Mouse (Mus musculus): ENCODE measurements at regions not wholly inside any gene's neighbourhood (a gene's known extent, or its start where the extent isn't known, plus 50 kb on each side); places are given as distances from the start of the nearest gene placed in this dataset.

DNA sequence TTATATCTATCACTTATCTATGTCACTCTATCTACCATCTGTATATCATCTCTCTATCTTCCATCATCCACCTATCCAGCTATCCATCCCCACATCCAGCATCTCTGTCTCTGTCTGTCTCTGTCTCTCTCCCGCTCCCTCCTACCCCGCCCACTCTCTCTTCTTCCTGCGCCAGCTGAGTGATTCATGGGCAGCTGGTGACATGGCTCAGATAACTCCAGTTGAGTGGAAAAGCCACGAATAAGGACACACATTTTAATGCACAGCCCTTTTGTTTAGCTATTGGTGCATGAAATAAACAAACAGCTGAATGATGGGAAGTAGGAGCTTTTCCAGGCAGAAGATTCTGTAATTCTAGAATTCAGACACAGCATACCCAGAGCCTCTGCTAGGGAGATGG is 446.3 kb downstream of the Glrx3 start:
- 76% methylated on average over 4 of the region's 4 CpGs for WGBS
- TF ChIP-seq CTCF (IDR thresholded peaks at IDR 0.05; ENCODE audit: extremely low read depth, insufficient read depth, insufficient read length, insufficient replicate concordance) (no peak), POLR2A (IDR thresholded peaks at IDR 0.05; ENCODE audit: low read depth, low read length) (no peak)

DNA sequence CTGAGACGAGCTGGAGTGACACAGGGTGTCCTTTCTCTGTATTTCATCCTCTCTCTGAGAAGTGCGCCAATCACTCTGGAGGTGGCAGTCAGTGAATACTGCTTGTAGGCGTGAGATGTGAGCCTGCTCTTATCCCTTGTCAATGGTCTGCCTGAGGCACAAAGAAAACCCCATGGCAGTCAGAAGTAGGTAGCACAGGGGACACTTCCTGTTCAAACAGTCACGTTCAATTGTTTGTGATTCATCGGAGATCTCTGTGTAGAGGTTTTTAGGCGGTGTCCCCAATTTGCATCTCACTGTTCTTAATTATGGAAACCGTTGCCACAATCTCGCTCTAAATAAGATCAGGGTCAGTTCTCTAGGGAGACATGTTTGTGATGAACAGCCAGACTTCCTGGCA is 447.7 kb downstream of the Glrx3 start:
- WGBS = 74% methylated on average over 8 of the region's 8 CpGs
- Histone ChIP-seq H3K36me3 (ENCODE audit: control insufficient read depth, insufficient read depth, low read length) (no peaks in the 10 kb centered on the region), H3K27me3 (ENCODE audit: control insufficient read depth, insufficient read depth, low read length) (no peaks in the 10 kb centered on the region), H3K27ac (ENCODE audit: insufficient read depth, low read length) (no peak overlapping the region), H3K4me1 (ENCODE audit: control insufficient read depth, insufficient read depth, insufficient read length) (no peaks in the 10 kb centered on the region), H3K4me3 (ENCODE audit: extremely low read depth, insufficient read depth, insufficient read length) (no peak overlapping the region)
- DNase-seq (ENCODE audit: low read depth in 1 of 2, low spot score in 2 of 2) = no peak
- TF ChIP-seq POLR2A (IDR thresholded peaks at IDR 0.05; ENCODE audit: low read depth, low read length) (no peak), CTCF (IDR thresholded peaks at IDR 0.05; ENCODE audit: extremely low read depth, insufficient read depth, insufficient read length, insufficient replicate concordance) (no peak)

More for the DNA sequence above, 446.3 kb downstream of the Glrx3 start:
- no peak for DNase-seq (ENCODE audit: low read depth in 1 of 2, low spot score in 2 of 2)
- Histone ChIP-seq H3K4me3 (ENCODE audit: extremely low read depth, insufficient read depth, insufficient read length) (no peak overlapping the region), H3K27me3 (ENCODE audit: control insufficient read depth, insufficient read depth, low read length) (no peaks in the 10 kb centered on the region), H3K4me1 (ENCODE audit: control insufficient read depth, insufficient read depth, insufficient read length) (no peaks in the 10 kb centered on the region), H3K27ac (ENCODE audit: insufficient read depth, low read length) (no peak overlapping the region), H3K36me3 (ENCODE audit: control insufficient read depth, insufficient read depth, low read length) (no peaks in the 10 kb centered on the region)

DNA sequence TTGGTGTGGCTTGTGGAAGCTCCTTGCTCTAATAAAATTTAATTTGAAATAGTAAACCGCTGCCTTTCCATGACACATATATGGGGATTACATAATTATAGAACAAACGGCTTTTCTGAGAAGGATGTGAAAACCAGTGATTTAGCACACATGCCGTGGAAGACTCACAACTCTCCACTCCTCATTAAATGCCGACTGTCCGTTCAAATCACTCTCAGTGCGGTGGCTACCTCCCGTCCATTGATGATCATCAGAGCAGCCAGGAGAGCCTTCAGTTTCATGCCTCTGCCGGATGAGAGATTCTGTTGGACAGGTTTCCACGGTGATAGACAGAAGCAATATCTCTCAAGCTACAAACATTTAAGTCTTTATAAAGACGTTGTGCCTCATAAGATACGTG is 451.3 kb downstream of the Glrx3 start:
- H3K4me3 ChIP-seq (ENCODE audit: extremely low read depth, insufficient read depth, insufficient read length) = no peak overlapping the region
- WGBS = 90% methylated on average over 11 of the region's 11 CpGs
- TF ChIP-seq POLR2A (IDR thresholded peaks at IDR 0.05; ENCODE audit: low read depth, low read length) (no peak), CTCF (IDR thresholded peaks at IDR 0.05; ENCODE audit: extremely low read depth, insufficient read depth, insufficient read length, insufficient replicate concordance) (no peak)
- H3K27ac ChIP-seq (ENCODE audit: insufficient read depth, low read length) = no peak overlapping the region
- no peaks in the 10 kb centered on the region for H3K4me1 ChIP-seq (ENCODE audit: control insufficient read depth, insufficient read depth, insufficient read length)
- H3K36me3 ChIP-seq (ENCODE audit: control insufficient read depth, insufficient read depth, low read length) = no peaks in the 10 kb centered on the region
- no peak for DNase-seq (ENCODE audit: low read depth in 1 of 2, low spot score in 2 of 2)
- no peaks in the 10 kb centered on the region for H3K27me3 ChIP-seq (ENCODE audit: control insufficient read depth, insufficient read depth, low read length)

DNA sequence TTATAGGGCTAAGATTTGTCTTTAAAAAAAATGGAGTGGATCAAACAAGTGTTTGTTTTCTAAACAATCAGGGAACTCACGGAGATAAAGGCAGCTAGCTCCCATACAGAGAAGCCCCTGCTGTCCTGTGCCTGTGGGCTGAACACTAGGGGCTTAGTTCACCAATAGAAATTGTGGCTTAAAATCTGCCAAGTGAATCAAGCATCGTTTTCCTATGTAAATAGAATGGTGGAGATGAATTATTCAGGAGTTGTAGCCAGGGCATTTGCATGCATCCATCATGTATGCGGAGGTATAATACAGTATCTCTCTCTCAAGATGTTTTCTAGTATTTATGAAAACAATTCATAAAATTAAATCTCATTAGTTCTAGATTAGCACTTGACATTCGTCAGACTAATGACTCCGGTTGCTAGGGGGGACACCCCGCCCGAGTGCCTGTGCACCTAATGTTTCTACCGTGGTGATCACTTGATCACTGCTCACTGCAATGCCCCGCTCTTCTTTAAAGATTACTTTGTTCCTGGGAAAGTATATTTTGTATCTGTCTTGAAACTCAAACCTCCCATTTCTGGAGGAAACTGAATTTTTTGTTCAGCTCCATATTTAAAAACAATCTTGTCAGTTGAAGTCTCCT is 469.1 kb downstream of the Glrx3 start:
- no peak overlapping the region for H3K27ac ChIP-seq (ENCODE audit: insufficient read depth, low read length)
- 78% methylated on average over 9 of the region's 9 CpGs for WGBS
- no peaks in the 10 kb centered on the region for H3K27me3 ChIP-seq (ENCODE audit: control insufficient read depth, insufficient read depth, low read length)
- no peak overlapping the region for H3K4me3 ChIP-seq (ENCODE audit: extremely low read depth, insufficient read depth, insufficient read length)
- no peak for DNase-seq (ENCODE audit: low read depth in 1 of 2, low spot score in 2 of 2)
- TF ChIP-seq POLR2A (IDR thresholded peaks at IDR 0.05; ENCODE audit: low read depth, low read length) = no peak
- no peak for TF ChIP-seq CTCF (IDR thresholded peaks at IDR 0.05; ENCODE audit: extremely low read depth, insufficient read depth, insufficient read length, insufficient replicate concordance)
- no peaks in the 10 kb centered on the region for H3K4me1 ChIP-seq (ENCODE audit: control insufficient read depth, insufficient read depth, insufficient read length)
- no peaks in the 10 kb centered on the region for H3K36me3 ChIP-seq (ENCODE audit: control insufficient read depth, insufficient read depth, low read length)

DNA sequence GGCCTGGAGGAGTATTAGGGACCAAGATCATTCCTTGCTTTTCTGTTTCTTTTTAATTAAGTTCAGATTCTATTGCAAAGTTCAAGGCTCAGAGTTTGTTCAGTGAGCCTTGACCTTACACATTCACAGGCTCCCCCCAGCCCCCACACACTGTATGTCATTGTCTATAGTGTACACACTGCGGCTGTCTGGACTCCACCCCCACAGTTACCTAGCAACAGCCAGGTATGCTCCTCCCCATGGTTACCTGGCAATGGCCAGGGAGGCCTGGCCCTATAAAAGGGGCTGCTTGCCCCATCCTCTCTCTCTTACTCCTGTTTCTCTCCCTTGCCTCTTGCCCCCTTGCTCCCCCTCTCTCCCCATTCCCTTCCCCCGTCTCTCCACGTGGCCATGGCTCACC is 472.0 kb downstream of the Glrx3 start:
- Histone ChIP-seq H3K27ac (ENCODE audit: insufficient read depth, low read length) (no peak overlapping the region), H3K4me3 (ENCODE audit: extremely low read depth, insufficient read depth, insufficient read length) (no peak overlapping the region), H3K27me3 (ENCODE audit: control insufficient read depth, insufficient read depth, low read length) (no peaks in the 10 kb centered on the region), H3K36me3 (ENCODE audit: control insufficient read depth, insufficient read depth, low read length) (no peaks in the 10 kb centered on the region), H3K4me1 (ENCODE audit: control insufficient read depth, insufficient read depth, insufficient read length) (no peaks in the 10 kb centered on the region)
- DNase-seq (ENCODE audit: low read depth in 1 of 2, low spot score in 2 of 2) = no peak
- TF ChIP-seq POLR2A (IDR thresholded peaks at IDR 0.05; ENCODE audit: low read depth, low read length) (no peak), CTCF (IDR thresholded peaks at IDR 0.05; ENCODE audit: extremely low read depth, insufficient read depth, insufficient read length, insufficient replicate concordance) (no peak)
- 54% methylated on average over 3 of the region's 3 CpGs for WGBS

DNA sequence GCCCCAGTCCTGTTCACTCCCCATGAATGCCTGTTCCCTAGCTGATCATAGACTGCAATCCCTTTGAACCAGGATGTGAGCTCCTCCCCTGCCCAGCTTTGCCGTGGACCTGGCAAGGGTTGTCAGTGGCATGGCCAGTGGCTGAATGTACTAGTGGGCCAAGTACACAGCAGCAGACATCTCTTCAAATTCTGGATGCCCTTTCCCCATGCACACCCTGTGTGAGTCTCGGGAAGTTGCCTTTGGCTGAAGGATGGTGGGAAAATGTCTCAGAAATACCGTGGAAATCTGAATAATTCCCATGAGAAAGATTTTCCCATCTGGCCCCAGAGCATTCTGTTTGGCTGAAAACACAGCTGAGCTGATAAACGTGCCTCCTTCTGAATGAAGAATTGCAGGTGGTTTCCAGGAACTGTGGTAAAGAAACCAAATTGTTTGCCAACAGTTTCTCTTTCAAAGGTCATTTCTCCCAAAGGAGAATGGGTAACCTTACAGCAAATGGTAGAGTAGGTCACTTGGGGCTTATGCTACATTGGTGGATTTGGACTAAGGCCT is 476.2 kb downstream of the Glrx3 start:
- Histone ChIP-seq H3K27me3 (ENCODE audit: control insufficient read depth, insufficient read depth, low read length) (no peaks in the 10 kb centered on the region), H3K36me3 (ENCODE audit: control insufficient read depth, insufficient read depth, low read length) (no peaks in the 10 kb centered on the region), H3K27ac (ENCODE audit: insufficient read depth, low read length) (no peak overlapping the region), H3K4me3 (ENCODE audit: extremely low read depth, insufficient read depth, insufficient read length) (no peak overlapping the region), H3K4me1 (ENCODE audit: control insufficient read depth, insufficient read depth, insufficient read length) (no peaks in the 10 kb centered on the region)
- TF ChIP-seq POLR2A (IDR thresholded peaks at IDR 0.05; ENCODE audit: low read depth, low read length) = no peak
- no peak for TF ChIP-seq CTCF (IDR thresholded peaks at IDR 0.05; ENCODE audit: extremely low read depth, insufficient read depth, insufficient read length, insufficient replicate concordance)
- WGBS = 66% methylated on average over 4 of the region's 4 CpGs
- no peak for DNase-seq (ENCODE audit: low read depth in 1 of 2, low spot score in 2 of 2)

DNA sequence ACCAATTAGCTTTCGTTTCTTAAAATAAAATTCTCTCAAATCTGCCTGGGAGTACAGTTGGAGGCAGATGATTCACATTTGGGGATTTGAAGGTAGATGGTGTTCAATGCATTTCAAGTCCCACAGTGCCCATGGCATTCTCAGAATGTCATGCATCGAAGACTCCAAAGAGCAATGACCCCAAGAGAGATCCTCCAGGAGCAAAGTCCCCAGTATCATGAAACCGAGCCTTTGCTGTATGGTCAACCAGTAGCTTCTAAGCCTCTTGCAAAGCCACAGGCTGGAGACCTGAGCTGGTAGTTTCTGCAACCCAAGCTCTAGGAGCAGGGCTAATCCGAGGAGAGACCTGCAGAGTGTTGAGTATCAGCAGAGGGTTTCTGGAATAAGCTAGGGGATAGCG is 477.1 kb downstream of the Glrx3 start:
- Histone ChIP-seq H3K36me3 (ENCODE audit: control insufficient read depth, insufficient read depth, low read length) (no peaks in the 10 kb centered on the region), H3K27me3 (ENCODE audit: control insufficient read depth, insufficient read depth, low read length) (no peaks in the 10 kb centered on the region), H3K4me1 (ENCODE audit: control insufficient read depth, insufficient read depth, insufficient read length) (no peaks in the 10 kb centered on the region), H3K27ac (ENCODE audit: insufficient read depth, low read length) (no peak overlapping the region), H3K4me3 (ENCODE audit: extremely low read depth, insufficient read depth, insufficient read length) (no peak overlapping the region)
- TF ChIP-seq POLR2A (IDR thresholded peaks at IDR 0.05; ENCODE audit: low read depth, low read length) (no peak), CTCF (IDR thresholded peaks at IDR 0.05; ENCODE audit: extremely low read depth, insufficient read depth, insufficient read length, insufficient replicate concordance) (no peak)
- WGBS = 88% methylated on average over 5 of the region's 5 CpGs
- no peak for DNase-seq (ENCODE audit: low read depth in 1 of 2, low spot score in 2 of 2)
